Mouse (Mus musculus): ENCODE data around the gene Fkbp9.
"Not testable (repeated sequence)": the region's sequence is repeated elsewhere in the genome, so short reads cannot be mapped to it uniquely, and the experiment has no call there.

Fkbp9 gene

DNA sequence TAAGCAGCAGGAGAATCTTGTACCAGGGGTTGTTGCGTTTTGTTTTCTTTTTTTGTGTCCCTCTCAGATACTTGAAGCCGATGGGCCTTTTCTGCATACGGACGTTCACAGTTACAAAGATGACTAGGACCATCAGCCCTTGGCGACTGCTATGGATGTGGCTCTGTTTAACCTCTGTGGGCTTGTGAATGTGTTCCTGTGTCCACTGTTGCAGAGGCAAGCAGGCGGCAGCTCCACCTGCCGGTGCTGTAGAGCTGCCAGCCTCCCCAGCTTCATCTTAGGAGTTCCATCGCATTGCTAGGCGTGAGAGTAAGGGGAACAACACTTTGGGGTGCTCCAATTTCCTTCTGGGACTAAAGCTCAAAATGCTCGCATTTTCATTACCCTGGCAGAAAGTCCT lies 3.7 kb downstream of the Fkbp9 start:
- intact Hi-C loops (cut with DNase I), result no loop called here

DNA sequence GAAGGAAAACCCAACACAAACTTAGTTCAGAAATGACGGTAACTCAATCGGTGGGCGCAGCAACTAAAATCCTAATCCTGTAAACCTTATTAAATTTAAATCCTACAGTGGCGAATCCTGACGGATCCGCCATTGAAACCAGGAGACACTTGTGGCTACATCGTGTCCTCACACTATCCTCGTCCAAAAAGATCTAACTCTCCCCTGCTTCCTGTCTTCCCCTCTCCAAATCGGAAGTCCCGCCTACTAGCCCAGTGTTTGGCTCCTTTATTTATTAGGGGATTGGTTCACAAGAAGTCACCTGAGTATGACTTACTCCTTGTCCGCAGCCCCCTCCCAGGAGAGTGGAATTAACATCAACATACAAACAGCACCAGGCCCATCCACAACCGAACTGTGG lies 5.3 kb downstream of the Fkbp9 start:
- intact Hi-C loops (cut with DNase I), result no loop called here

DNA sequence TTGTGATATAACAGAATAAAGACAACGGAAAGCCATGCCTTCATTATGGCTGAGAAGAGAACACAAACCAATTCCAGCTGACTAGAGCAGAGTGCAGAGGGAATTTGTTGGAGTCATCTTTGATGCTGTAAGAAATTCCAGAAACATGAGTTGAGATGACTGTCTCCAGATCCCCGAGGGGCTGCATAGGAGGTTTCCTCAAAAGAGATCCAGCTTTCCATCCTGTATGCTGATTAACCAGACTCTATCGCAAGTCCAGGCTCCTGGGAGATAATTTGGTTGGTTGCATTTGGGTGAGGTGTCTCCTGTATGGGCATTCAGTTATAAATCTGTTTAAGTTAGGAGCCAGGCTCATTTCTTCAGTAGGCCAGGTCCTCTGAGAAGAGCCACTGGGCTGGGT lies 5.8 kb downstream of the Fkbp9 start:
- intact Hi-C loops (cut with DNase I), result no loop called here

DNA sequence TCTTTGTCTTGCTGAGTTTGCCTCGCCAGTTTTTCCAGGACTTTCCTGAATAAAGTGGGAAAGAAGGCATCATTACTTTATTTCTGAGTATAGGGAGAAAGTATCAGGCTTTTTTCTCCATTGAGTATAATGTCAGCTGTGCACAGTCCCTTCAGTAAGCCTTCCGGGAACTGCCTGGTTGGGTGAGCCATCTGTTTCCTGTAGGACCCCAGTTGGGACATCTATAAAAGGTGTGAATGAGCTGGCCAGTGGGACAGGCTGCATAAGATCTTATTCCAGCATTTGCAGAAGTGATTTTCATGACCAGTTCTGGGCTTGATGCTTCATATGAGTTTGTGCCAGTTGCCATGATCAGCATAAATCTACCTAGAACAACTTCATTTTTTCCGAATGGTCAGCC lies 11.4 kb downstream of the Fkbp9 start:
- intact Hi-C loops (cut with DNase I), result no loop called here

DNA sequence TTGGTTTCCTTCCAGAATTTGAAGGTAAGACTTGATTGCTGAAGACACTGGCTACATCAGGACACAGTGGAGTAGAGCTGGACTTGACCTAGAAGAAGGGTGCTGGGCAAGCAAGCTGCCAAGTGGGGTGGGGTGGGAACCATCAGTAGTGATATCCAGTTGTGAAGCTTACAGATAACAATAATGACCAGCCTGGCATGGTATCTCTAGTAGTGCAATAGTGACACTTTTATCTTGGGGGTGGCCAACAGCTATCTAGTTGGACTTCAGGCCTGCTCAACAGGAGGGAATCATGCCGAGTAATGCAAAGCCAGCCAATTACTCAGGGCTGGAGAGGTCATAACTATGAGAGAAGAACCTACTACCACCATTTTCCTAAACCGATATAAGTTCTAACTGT lies 12.5 kb downstream of the Fkbp9 start:
- intact Hi-C loops (cut with DNase I), result no loop called here

DNA sequence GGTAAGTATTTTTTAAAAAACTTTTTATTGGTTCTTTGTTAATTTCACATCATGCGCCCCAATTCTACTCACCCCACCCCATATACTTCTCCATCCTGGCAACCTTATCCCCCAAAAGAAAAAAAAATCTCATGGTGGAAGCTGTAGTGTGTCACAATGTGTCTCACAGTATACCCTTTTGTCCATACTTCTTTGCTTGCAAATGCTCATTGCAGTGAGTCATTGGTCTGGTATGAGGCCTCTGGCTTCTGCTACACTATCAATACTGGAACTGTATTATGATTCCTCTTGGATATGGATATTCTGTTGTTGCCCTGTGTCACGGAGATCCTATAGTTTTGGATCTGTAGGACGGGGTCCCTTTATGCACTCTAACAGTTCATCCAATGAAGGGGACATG lies 17.1 kb downstream of the Fkbp9 start:
- intact Hi-C loops (cut with DNase I), result no loop called here

DNA sequence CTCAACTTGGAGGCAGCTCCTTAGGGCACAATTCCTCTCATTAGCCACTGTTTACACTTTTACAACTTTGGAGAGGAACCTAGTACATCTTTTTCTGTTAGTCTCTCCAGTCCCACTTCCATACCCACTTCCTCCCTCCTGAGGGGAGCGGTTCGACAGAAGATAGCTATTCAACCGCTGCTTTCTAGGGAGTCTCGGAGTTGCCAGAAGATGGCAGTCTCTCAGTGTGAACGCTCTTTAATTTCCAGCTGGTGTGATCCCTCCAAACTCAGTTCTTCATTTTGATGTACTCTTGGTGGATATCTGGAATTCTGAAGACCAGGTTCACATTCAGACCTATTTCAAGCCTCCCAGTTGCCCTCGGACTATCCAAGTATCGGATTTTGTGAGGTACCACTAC lies 18.5 kb downstream of the Fkbp9 start:
- intact Hi-C loops (cut with DNase I), result no loop called here

DNA sequence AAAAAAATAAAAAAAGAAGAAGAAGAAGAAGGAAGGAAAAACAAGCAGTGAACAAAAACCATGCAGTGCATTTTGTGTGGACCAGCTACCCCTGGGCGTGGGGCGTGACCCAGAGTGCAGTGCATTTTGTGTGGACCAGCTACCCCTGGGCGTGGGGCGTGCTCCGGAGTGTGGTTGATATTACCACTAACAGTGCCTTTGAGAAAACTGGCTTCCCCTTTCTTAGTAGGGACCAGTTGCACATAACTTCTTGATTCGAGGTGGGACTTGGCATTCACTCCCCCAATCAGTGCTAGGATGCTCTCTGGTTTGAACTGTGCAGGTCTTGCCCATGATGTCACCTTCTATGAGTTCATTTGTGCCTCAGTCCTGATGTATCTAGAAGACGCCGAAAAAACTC lies 22.9 kb downstream of the Fkbp9 start:
- intact Hi-C loops (cut with DNase I), result no loop called here

DNA sequence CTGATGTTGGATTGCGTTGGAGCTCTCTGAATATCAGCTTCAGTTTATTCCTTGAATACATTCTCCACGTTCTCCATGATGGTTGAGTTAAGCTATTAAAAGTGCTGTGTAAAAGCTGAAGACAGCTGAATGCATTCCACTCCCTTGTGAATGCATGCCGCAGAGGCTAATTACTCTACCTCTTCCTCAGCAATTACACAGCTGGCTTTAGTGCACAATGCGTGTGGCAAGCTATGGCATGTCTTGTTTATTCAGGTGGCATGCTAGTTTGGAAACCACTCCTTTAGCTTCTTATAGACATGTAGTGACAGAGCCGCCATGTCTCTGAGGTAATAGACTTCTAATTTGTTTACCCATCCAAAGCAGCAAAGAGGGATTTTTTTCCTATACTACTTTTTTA lies 24.9 kb downstream of the Fkbp9 start:
- intact Hi-C loops (cut with DNase I), result no loop called here

DNA sequence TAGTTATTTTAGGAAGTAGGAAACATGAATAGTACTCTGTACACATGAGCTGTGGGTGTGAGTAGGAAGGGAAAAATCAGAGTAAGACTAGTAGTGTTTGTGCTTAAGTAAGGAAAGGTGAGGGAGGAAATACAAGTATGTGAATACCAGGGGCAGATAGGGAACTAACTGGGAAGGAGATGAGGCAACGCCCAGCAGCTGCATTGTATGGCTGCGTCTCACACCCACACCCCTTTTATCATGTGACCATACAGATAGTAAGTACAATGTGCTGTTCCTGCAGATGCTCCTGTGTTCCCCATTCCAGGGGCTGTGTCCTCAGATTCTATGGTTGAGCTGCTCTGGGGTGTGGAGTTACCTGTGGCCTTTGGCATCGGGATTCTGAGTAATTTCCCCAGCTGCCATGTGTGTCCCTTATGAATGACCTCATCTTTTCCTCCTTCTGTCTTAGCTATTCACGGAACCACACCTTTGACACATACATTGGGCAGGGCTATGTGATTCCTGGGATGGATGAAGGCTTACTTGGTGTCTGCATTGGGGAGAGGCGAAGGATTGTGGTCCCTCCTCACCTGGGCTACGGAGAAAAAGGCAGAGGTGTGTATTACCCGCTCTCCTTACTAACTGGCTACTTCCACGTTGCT lies 28.5 kb downstream of the Fkbp9 start:
- intact Hi-C loops (cut with DNase I), result no loop called here

DNA sequence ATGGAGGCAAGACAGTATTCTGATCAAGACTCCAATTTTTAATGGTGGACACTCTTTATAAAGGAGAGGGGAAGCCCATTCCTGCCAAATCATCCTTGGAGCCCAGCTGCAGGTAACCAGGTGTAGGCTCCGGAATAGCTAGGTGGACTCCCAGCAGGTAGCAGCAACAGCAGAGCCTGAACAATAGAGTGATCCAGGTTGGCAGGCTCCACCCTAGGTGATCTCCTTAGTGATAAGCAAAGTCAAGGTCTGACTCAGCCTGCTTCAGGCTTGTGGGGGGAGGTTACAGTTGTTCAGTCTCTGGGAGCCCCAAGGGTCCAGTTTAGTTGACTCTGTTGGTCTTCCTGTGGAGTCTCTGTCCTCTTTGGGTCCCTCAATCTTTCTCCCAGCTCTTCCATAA lies 35.0 kb downstream of the Fkbp9 start:
- intact Hi-C loops (cut with DNase I), result not testable (repeated sequence)

DNA sequence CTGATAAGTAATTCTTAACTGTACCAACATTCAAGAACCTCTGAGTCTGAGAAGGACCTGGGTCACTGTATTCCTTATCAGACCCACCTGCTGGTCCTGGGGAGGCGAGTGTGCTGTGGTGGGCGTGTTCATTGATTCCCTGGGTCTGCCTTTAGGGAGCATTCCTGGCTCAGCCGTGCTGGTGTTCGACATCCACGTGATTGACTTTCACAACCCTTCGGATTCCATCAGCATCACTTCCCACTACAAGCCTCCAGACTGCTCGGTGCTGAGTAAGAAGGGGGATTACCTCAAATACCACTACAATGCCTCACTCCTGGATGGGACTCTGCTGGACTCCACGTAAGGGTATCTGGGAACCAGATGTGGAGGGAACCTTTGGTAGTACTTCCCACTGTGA lies 36.7 kb downstream of the Fkbp9 start:
- intact Hi-C loops (cut with DNase I), result no loop called here

DNA sequence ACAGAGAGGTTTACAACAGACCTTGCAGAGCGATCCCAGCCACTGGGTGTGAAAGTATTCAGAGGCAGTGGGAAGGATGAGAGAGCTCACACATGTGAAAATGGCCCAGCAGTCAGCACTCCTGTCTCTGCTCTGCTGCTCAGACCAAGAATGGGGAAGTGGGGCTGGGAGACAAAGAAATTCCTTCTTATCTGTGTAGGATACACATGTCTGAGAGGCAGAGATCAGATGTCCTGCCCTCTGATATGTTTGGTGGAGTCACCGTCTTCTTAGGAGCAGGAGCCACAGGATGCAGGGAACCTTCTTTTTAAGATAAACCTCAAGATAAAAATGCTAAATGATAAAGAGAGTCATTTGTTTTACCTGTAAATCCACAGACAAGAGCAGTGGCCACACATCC lies 38.2 kb downstream of the Fkbp9 start:
- intact Hi-C loops (cut with DNase I), result no loop called here

DNA sequence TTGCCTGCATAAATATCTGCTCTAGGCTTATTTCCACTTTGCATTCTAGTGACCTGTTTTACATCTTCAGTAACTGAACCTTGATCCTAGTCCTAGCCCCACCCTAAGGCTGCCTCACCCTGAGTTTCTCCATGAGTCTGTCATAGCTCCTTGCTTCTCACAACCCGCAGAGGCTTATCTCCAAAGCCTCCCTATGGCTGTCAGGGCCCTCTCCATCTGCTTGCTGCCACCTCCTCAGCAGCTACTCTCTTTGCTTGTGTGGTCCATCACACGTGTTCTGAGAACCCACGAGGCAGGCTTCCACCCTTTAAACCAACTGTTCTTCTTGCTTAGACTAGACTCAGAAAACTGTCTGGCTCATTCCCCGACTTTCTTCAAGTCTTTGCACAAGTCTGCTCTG lies 45.0 kb downstream of the Fkbp9 start:
- intact Hi-C loops (cut with DNase I), result no loop called here

DNA sequence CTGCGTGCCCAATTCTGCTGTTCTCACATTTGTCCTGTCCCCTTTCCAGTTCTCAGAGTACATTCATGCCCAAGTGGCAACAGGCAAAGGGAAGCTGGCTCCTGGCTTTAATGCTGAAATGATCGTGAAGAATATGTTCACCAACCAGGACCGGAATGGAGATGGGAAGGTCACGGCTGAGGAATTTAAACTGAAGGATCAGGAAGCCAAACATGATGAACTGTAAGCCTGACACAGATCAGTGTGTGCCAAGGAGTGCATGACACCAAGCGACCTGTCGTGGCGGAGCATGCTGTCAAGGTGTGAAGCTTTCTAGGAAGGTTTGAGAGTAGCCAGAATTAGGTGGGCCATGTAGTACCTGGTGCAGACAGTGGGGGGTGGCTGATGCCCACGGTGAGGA lies 46.1 kb downstream of the Fkbp9 start:
- intact Hi-C loops (cut with DNase I), result no loop called here

DNA sequence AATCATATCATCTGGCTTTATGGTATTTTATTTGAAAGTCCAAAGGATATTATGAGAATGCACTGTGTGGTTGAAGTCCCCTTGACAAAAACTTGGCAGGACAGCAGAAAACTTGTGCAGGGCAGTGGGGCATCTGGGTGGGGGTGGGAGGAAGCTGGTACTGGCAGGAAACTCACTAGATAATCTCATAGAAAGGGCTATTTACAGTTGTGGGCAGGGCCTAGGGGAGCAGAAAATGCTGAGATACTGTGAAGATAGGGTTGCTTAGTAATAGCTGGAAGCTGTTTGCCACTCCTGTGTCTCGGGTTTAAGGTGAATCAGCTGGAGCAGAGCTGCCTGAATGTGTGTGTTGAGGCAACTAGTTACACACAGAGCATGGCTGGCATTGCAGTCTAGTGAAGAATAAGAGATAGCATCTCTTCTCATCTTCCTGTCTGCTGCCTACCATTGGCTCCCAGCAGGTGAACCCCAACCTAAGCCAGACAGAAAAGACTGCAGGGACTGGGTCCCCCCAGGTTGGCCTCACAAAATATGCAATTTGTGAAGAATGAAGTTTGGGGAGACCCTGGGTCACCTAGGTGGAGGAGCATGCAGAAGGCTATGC lies 47.6 kb downstream of the Fkbp9 start:
- intact Hi-C loops (cut with DNase I), result no loop called here

DNA sequence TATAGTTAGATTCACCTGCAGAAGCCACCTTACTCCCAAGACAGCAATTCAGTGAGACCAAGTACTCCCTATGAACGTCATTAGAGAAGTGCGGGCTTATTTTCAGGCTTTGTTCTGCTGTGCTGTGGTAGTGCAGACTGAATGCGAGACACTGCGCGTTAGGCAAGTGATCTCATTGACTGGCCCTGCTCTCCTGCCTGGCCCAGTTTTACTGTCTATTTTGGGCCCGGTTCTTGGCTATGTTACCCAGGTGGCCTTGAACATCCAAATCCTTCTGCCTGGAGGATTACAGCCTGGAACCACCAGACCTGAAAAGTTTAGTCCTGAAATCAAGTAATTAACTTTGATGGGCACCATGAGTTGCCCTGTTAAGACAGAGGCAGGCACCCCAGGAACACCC lies 56.7 kb downstream of the Fkbp9 start:
- intact Hi-C loops (cut with DNase I), result no loop called here

DNA sequence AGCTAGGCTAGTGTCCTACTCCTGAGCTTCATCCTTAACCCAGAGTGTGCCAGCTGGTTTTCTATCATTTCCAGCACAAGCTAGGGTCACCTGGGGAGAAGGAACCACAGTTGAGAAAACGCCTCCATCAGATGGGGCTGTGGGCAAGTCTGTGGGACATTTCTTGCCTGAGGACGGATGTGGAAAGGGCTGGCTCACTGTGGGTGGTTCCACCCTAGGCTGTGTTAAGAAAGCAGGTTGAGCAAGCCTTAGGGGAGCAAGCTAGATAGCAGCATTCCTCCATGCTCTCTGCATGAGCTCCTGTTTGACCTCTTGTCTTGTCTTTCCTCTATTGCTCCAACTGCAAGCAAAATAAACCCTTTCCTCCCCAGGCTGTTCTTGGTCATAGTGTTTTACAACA lies 58.9 kb downstream of the Fkbp9 start:
- intact Hi-C loops (cut with DNase I), result no loop called here

DNA sequence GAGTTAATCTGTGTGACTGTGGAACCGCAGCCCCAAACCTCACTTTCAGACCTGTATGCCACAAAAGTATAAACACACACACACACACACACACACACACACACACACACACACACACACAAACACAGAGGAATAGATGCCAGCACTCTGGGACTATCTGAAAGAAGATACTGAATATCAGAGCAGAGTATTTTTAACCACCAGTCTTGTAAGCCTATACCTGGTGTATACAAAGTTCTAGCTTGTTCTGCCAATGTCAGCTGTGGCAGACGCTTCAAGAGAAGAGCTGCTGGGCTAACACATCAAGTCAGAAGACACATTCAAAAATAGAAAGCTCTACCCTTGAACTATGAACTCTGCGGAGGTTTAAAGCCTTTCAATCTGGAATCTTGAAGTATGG lies 67.7 kb downstream of the Fkbp9 start:
- intact Hi-C loops (cut with DNase I), result no loop called here

DNA sequence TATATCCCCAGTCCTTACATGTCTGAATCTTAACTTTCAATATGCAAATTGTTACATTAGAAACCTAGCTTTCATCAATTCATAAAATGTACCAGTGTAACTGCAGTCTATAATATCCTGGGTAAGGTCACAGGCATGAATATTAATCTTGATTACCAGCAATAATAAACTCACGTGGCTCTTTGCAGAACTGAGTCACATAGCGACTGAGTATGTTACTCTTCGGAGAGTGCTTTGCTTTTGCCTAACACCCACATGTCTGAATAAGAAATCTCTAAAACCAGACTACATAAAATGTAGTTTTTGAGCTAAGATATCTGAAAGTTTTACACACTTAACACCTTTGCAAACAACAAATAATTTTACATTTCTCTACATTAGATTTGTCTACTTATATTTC lies 69.5 kb downstream of the Fkbp9 start:
- intact Hi-C loops (cut with DNase I), result loop anchor here (10.0 kb wide), 1 partner anchor 673 kb away; no protein-coding TSS in a partner anchor

DNA sequence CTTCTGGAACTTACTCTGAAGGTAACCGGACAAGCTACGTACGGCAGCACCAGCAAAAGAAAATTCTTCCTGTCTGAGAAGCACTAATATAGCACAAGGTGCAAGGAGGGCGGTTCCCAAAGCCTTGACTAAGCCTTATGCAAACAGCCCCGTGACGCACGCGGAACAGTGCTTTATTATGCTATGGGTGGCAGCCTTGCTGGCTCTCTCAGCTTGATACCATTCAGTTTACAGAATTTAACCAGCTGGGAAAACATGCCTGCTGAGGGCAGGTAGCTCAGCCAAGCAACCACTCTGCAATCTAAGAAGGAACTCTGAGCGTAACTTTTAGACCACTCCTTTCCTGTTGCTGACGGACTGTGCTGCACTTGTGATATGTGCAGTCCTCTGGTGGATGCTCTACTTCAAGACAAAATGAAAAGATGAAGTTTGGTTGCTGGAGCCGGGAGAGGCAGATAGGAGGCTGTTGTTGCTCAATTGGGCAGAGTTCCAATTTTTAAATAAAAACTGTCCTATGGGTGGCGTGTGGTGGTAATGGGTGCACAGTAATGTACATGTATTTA lies 70.0 kb downstream of the Fkbp9 start:
- intact Hi-C loops (cut with DNase I), result loop anchor here (10.0 kb wide), 1 partner anchor 673 kb away; no protein-coding TSS in a partner anchor

DNA sequence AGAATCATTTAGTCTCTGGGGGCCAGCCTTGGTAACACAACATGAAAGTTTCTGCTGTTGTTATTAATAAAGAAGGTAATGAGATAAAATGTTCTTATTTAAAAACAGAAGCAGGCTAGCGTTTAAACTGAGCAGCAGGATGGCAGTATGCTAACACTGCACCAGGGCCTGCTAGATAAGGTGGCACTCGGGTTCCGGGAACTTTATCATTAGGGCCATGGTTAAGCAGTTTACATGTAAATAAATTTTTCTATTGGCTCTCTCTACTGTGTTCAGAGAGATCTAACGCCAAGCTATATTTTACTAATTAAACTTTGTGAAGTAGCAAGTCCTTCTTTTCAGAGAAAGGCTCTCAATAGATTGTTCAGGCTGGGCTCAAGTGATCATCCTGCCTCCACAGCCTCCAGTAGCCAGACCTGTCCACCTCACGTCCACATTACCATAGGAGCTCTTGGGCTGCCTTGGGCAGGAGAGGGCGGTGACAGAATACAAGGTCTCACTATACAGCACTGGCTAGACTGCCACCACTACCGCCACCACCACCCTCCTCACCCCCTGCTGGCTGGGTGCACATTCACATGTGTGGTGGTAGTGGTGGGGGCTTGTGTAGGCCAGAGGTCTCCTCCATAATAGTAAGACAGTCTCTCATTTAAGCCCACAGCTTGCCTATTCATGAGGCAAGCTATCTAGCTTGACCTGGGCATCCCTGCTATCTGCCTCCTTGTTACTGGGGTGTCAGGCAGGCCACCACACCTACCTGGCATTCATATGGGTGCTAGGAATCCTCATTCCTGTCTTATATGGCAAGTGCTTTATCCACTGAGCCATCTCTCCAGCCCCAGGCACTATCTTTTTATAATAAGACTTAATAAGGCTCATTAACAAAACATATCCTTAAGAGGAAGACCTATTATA lies 71.0 kb downstream of the Fkbp9 start:
- intact Hi-C loops (cut with DNase I), result loop anchor here (10.0 kb wide), 1 partner anchor 672 kb away; no protein-coding TSS in a partner anchor
